Mouse (Mus musculus): ENCODE results near the gene Cpm.
"Not testable (repeated sequence)": the region's sequence is repeated elsewhere in the genome, so short reads cannot be mapped to it uniquely, and the experiment has no call there.

The Cpm gene

GRCm38 (mm10) chr10:117691389-117691968 lies 62.2 kb downstream of the Cpm start:
- DNase-seq = no peak

DNA sequence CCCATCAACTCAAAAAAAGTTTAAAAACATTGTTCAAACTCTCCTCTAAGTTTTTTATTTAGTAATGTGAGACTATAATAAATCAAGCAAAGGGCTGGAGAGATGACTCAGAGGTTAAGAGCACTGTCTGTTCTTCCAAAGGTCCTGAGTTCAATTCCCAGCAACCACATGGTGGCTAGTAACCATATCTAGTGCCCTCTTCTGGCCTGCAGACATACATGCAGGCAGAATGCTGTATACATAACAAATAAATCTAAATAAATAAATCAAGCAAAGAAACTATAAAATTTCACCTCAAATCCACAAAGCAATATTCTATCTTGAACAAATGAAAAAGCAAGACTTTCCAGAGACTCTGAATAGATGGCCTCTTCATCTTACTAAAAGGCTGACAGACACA lies 62.9 kb downstream of the Cpm start:
- DNase-seq = no peak

DNA sequence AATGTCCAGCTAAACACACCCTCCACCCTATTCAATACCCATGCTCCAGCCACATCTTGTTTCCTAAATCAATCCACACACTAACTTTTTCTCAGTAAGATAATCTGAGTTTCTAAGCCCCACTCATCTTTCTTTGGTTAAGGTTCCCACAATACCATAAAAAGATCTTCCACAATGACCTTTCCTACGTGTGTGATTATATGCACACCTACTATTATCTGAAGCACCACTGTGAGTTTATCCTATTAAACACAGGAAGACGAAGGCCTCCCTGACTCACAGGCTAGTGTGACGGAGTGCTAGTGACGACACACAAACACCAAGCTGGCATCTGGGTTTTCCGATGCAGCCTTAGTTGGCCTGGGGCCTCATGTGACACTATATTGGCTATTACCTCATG lies 63.7 kb downstream of the Cpm start:
- no peak for DNase-seq

- no peak for DNase-seq
These were observed 65.1 kb downstream of the Cpm start for GRCm38 (mm10) chr10:117694255-117694953.

DNA sequence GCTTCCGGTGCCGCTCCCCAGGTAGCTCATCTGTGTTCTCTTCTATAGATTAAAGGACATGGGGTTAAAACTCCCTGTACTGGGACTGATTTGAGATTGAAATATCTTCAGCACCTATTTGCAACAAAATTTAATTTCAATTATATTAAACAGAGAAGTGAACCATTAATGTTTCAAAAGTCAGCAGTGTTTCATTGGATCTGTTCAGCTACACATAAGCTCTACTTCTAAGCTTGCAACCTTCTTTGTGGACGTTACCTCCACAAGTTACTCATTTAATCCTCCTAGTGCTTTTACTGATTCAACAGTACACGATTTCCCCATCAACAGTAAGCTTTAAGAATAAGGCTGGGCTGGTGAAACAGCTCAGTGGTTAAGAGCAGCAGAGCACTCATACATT lies 65.7 kb downstream of the Cpm start:
- no peak for DNase-seq

- DNase-seq = no peak
These were observed 66.3 kb downstream of the Cpm start for GRCm38 (mm10) chr10:117695605-117696004.

GRCm38 (mm10) chr10:117696021-117696826 lies 66.9 kb downstream of the Cpm start:
- no peak for DNase-seq

- DNase-seq = no peak
These were observed 67.7 kb downstream of the Cpm start for GRCm38 (mm10) chr10:117696827-117697560.

DNA sequence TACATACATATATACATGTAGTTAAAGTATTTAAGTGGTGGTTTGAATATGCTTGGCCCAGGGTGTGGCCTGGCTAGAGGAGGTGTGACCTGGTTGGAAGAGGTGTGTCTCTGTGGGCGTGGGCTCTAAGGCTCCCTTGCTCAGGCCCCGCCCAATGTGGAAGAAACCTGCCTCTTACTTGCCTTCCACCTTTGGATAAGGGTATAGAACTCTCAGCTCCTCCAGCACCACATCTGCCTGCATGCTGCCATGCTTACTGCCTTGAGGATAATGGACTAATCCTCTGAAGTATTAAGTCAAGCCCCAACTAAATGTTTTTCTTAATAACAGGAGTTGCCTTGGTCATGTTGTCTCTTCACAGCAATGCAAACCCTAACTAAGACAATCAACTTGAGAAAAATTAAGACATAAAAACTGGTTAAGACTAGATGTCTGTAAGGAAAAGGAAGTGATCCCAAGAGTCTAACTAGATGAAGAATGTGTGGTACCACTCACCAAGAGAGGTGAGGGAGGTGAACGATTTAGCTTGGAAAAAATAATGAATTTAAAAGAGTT lies 68.3 kb downstream of the Cpm start:
- no peak for DNase-seq

DNA sequence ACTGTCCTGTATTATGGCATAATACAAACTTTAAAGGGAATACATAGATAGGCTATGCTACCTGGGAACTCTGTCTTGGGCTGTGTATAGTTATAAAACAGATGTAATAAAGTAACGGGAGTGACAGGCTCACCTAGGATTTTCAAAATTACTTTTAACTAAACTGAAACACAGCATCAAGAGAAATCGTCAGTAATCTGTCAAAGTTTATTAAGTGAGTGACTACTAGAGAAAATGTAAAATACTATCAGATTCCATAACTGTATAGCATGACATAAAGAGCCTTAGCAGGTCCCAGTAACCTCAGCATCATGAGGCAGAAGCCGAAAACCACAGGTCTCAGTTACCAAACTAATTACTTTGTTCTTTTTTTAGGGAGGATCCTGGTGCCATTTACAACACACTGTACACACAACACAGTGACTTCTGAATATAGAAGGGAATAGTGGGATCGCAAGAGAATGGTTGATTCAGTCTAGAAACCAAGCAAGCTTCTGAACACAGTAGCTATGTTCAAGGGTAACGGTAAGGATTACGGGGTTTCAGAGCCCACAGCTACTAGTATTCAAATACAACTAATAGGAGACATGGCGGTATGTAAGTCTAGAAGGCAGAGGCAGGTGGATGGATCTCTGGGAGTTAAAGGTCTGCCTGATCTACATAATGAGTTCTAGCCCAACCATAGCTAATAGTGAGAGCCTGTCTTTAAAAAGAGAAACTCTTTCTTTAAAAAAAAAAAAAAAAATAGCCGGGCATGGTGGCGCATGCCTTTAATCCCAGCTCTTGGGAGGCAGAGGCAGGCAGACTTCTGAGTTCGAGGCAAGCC lies 69.2 kb downstream of the Cpm start:
- no peak for DNase-seq

DNA sequence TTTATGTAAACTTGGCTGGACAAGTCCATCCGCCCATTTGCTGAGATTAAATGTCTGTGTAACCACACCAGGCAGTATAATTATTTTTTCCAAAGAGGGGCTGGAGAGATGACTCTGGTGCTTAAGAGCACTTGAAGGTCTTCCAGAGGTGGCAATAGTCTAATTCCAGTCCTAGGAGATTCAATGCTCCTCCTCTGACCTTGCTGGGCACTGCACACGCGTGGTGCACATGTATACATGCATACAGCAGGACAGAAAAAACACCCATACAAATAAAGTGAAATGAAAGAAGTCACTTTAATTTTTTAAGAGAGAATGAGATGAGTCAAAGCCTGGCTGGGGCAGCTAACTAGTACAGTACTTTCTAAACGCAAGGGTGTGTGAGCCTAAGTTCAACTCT lies 70.6 kb downstream of the Cpm start:
- DNase-seq = no peak

GRCm38 (mm10) chr10:117700450-117700849 lies 71.2 kb downstream of the Cpm start:
- no peak for DNase-seq

- DNase-seq = no peak
These were observed 71.9 kb downstream of the Cpm start for GRCm38 (mm10) chr10:117701034-117701829.

DNA sequence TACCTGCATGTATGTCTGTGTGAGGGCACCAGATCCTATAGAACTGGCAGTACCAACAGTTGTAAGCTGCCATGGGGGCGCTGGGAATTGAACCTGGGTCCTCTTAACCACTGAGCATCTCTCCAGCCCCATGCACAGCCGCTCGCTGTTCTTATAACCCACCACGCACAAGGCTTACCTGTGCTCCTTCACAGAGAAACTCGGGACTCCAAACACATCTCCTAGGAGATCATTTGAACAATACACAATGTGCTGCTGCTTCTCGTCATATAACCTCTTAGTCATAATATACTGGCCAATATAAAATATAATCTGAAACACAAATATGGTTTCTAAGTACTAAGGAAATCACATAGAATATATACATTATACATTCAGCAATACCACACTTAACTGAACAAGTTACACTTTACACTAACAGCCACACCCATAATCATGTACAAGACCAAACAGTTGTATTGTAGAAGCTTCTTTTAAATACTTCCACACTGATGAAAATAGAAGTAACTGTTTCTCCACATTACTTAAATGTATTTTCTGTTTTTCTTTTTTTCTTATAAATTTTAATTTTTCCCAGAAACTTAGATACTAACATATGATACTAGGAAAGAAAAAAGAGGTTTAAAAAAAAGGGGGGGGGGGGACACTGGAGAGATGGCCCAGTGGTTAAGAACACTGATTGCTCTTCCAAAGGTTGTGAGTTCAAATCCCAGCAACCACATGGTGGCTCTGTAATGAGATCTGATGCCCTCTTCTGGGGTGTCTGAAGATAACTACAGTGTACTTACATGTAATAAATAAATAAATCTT lies 72.9 kb downstream of the Cpm start:
- DNase-seq = no peak

- DNase-seq = no peak
These were observed 74.2 kb downstream of the Cpm start for GRCm38 (mm10) chr10:117703506-117703905.

DNA sequence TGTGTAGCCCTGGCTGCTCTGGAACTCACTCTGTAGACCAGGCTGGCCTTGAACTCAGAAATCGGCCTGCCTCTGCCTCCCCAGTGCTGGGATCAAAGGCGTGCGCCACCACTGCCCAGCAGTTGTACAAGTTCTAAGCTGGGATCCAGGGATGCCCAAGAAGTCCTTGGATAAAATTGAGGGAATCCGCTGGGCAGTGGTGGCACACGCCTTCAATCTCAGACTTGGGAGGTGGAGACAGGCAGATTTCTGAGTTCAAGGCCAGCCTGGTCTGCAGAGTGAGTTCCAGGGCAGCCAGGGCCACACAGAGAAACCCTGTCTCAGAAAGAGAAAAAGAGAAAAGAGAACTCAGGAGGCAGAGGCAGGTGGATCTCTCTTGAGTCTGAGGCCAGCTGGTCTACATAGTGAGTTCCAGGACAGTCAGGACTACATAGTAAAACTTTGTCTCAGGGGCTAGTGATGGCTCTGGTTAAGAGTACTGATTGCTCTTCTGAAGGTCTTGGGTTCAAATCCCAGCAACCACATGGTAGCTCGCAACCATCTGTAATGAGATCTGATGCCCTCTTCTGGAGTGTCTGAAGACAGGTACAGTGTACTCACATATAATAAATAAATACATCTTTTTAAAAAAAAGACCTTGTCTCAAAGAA lies 75.1 kb downstream of the Cpm start:
- DNase-seq = not testable (repeated sequence)

DNA sequence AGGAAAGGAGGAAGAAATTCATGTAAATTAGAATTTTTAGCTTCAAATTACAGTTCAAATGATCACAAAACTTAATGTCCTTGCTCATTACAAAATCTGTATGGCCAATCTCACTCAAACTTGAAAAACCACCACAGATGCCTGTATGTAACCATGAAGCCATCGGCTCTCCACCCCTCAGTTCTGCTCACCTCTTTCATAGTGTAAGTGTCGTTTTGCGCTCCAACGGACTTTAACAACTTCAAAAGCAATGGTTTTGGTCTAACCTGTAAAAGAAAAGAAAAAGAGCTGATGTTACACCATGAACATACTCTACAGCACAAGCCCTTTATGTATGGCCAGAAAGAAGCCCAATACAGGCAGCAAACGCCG lies 75.7 kb downstream of the Cpm start:
- no peak for DNase-seq

GRCm38 (mm10) chr10:117705806-117706205 lies 76.5 kb downstream of the Cpm start:
- no peak for DNase-seq

- DNase-seq = no peak
These were observed 77.1 kb downstream of the Cpm start for GRCm38 (mm10) chr10:117706440-117706839.
